Mouse (Mus musculus): ENCODE data around the gene Orc2. TPM values are rescaled to one million over a fixed set of nuclear protein-coding genes. Genes with fewer than 3 reads are reported as not detected.

Orc2 gene
- total RNA-seq (2023): 10 to 100 TPM; 26.3 to 26.7 TPM

DNA sequence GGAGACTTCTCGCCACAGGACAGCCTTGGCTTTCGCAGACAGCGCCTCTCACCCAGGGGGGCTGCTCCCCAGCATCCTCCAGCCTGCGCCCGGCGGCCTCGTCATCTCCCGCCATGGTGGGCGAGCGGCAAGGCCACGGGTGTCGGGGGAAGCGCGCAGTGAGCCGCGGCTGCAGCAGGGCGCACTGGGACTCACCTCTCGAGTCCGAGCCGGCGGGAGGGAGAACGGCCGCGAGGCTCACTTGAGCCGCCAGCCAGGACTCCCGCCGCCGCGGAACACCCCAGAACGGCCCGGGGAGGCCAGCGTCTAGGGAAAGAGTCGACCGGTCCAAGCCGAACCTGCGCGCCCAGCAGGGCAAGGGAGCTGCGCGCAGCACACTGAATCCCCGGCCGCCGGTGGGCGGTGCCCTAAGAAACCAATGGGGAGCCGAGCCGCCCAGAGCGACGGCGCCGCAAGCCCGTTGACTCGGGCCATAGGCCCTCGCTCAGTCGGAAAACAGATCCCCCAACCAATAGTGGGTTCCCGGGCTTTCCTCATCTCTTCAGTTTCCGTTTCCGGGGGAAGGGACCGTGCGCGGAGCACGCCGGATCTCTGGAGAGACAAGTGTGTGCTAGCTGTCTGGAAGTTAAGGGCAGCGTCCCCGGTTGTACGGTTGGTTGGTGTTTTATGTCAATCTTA, at the start of gene Orc2:
Orc2 (minus strand) TSS at position 533 of the 678 bp plus-strand sequence.

DNA sequence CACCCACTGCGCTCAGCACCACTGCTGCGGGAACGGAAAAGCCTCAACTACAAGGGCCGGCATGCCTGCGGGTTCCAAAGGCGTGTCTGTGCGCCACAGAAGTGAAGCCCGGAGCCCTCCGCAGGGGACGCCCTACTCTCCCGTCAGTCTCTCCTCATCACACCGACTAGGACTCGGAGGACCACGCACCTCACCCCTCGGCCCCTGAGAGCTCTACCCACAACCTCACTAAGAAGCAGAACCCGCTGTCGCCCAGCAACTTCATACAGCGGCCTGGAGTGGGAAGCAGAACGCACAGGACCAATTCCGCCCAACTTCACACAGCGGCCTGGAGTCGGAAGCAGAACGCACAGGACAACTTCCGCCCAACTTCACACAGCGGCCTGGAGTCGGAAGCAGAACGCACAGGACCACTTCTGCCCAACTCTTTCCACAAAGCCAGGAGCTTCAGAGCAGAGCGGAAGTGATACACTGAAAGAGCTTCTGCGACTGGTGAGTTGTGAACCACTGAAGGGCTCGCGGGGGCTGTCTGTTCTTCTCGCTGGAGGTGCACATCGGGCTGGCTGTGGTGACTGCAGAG, 59.7 kb downstream of the Orc2 start, which contains the start of the genes Nif3l1 and Ppil3:
Nif3l1 (plus strand) TSS at position 9 of the 580 bp plus-strand sequence.
Ppil3 (minus strand) TSS at position 344 of the 580 bp plus-strand sequence.

GRCm38 (mm10) chr1:58423371-58424248, 81.3 kb downstream of the Orc2 start, which contains the start of gene Clk1:
Gene Clk1, minus strand, starts transcription at chr1:58424066.

Other genes starting within 250 kb of the Orc2 start
- gene Aox2, start 226.8 kb downstream of the Orc2 start, total RNA-seq (2023): under 1 TPM in 1 of 2 experiments, not detected in 1; 0.09 TPM
- gene Bzw1, start 112.2 kb downstream of the Orc2 start, total RNA-seq (2023): 100 to 1,000 TPM; 154 to 174 TPM
- 1,000 to 10,000 TPM; 1,363 to 1,483 TPM for gene Clk1, start 81.0 kb downstream of the Orc2 start, total RNA-seq (2023)
- 10 to 100 TPM; 15.4 to 16.5 TPM for gene Nif3l1, start 60.0 kb downstream of the Orc2 start, total RNA-seq (2023)
- 10 to 100 TPM; 23.0 to 34.5 TPM for gene Ppil3, start 59.6 kb downstream of the Orc2 start, total RNA-seq (2023)
- 10 to 100 TPM; 14.7 to 30.3 TPM for gene Fam126b, start 81.2 kb upstream of the Orc2 start, total RNA-seq (2023)
- gene Ndufb3, start 81.3 kb upstream of the Orc2 start, total RNA-seq (2023): 10 to 100 TPM; 39.6 to 43.3 TPM
- gene Als2cr12, start 190.9 kb upstream of the Orc2 start, total RNA-seq (2023): not detected
- gene Cflar, start 206.4 kb upstream of the Orc2 start, total RNA-seq (2023): 100 to 1,000 TPM in 1 of 2 experiments, 10 to 100 TPM in 1; 95.8 to 130 TPM